Mouse (Mus musculus): Measurements from ENCODE around the gene Zfp770. TPM values are rescaled to one million over a fixed set of nuclear protein-coding genes. Genes with fewer than 3 reads are reported as not detected.
"Not testable (repeated sequence)": the region's sequence is repeated elsewhere in the genome, so short reads cannot be mapped to it uniquely, and the experiment has no call there.

Gene Zfp770
- polyA plus RNA-seq (2021): 7.9 TPM

GRCm38 (mm10) chr2:114200932-114201559 is at the start of gene Zfp770:
Gene Zfp770 (minus strand): TSS chr2:114201469.
- ChIA-PET CTCF (interaction anchor here (2.0 kb wide), 1 partner anchor 8 kb away, joined by 7 read pairs; no protein-coding TSS in a partner anchor), POLR2A (interaction anchor here (1.2 kb wide), 1 partner anchor 13 kb away, joined by 5 read pairs; no protein-coding TSS in a partner anchor)
- H3K27me3 ChIP-seq: peaks cover 7% of the 10 kb centered on the region
- DNase-seq (ENCODE audit: low read depth, low spot score) (peak; percentile 30), ATAC-seq (peak; percentile 82)
- TF ChIP-seq CTCF (IDR thresholded peaks at IDR 0.05): no peak
- in situ Hi-C loops (cut with MboI; ENCODE audit: low pct_unique_long_range_greater_than_20kb): no loop called here

DNA sequence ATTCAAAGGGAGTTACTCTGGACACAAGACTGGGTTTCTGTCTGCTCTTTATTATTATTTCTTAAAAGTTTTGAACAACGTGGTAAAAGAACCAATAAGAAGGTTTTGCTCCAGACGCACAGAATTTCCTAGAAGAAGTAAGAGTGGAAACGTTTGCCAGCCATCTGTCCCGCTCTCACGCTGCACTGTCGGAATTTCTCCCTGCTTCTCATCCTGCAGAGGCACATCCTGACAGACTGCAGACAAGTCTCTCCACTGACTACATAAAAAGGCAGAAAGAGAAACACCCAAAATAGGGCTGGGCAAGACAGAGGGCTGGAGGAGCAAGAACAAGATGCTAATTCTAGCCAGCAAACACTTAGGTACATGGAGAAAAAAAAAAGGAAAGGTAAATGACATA is 48.2 kb upstream of the Zfp770 start:
- DNase-seq (ENCODE audit: low read depth, low spot score) (no peak), ATAC-seq (no peak)
- in situ Hi-C loops (cut with MboI; ENCODE audit: low pct_unique_long_range_greater_than_20kb): no loop called here
- no peak for TF ChIP-seq CTCF (IDR thresholded peaks at IDR 0.05)
- H3K27me3 ChIP-seq: peaks cover 41% of the 10 kb centered on the region
- ChIA-PET CTCF (interaction anchor here (1.1 kb wide), 1 partner anchor 23 kb away, joined by 3 read pairs; no protein-coding TSS in a partner anchor), POLR2A (no interaction called here)

DNA sequence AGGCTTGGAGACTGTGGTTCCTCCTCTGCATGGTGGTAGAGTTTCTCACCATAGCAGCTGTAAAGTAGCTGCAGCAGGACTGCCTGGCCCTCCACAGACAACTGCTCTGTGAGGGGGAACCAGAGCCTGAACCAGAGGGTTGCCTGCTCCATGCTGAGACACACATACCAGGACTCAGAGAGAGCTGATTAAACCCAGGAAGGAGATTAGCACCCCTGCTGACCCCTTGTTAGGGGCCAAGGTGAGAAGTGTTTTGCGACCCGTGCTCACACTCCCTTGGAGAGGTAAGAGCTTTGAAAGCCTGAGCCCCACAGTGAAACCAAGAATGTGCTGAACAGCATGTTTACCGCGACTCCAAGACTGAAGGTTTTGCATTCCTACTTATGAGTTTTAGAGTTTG is 36.4 kb upstream of the Zfp770 start:
- in situ Hi-C loops (cut with MboI; ENCODE audit: low pct_unique_long_range_greater_than_20kb): no loop called here
- CTCF ChIA-PET: no interaction called here
- ATAC-seq (no peak), DNase-seq (ENCODE audit: low read depth, low spot score) (no peak)
- TF ChIP-seq CTCF (IDR thresholded peaks at IDR 0.05): no peak
- POLR2A ChIA-PET: no interaction called here
- H3K27me3 ChIP-seq: peaks cover 40% of the 10 kb centered on the region

- H3K27me3 ChIP-seq: peaks cover 44% of the 10 kb centered on the region
- ATAC-seq (no peak), DNase-seq (ENCODE audit: low read depth, low spot score) (no peak)
- in situ Hi-C loops (cut with MboI; ENCODE audit: low pct_unique_long_range_greater_than_20kb): no loop called here
- POLR2A ChIA-PET: no interaction called here
- CTCF ChIA-PET: no interaction called here
- TF ChIP-seq CTCF (IDR thresholded peaks at IDR 0.05): no peak
Measured at GRCm38 (mm10) chr2:114236566-114236965, 35.3 kb upstream of the Zfp770 start.

GRCm38 (mm10) chr2:114235584-114235983 is 34.3 kb upstream of the Zfp770 start:
- no peak for TF ChIP-seq CTCF (IDR thresholded peaks at IDR 0.05)

DNA sequence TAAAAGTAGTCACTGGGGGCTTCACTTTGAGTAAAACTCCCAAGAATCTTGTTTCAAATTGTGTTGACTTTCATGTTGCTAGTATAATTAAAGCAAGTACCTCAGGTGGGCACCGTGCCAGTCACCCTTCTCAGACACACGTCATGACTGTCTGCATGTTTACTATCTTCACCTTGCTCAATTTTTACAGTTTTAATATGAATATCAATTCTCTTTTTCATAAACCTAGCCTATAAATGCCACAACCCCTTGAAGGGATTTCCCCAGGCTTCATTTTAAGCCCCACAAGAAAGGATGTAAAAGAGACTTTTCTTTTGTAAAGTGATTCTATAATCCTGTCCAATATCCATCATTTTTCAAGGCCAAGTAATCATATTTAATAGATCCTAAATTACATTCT is 30.0 kb upstream of the Zfp770 start:
- peaks cover 29% of the 10 kb centered on the region for H3K27me3 ChIP-seq
- ATAC-seq (no peak), DNase-seq (ENCODE audit: low read depth, low spot score) (no peak)
- TF ChIP-seq CTCF (IDR thresholded peaks at IDR 0.05): no peak
- in situ Hi-C loops (cut with MboI; ENCODE audit: low pct_unique_long_range_greater_than_20kb): no loop called here
- ChIA-PET POLR2A (no interaction called here), CTCF (no interaction called here)

More at GRCm38 (mm10) chr2:114235584-114235983, 34.3 kb upstream of the Zfp770 start:
- peaks cover 51% of the 10 kb centered on the region for H3K27me3 ChIP-seq
- ChIA-PET CTCF (no interaction called here), POLR2A (no interaction called here)
- in situ Hi-C loops (cut with MboI; ENCODE audit: low pct_unique_long_range_greater_than_20kb): no loop called here
- DNase-seq (ENCODE audit: low read depth, low spot score) (no peak), ATAC-seq (no peak)

- no peak for DNase-seq (ENCODE audit: low read depth, low spot score)
- H3K27me3 ChIP-seq: peaks cover 28% of the 10 kb centered on the region
- ATAC-seq: no peak
- ChIA-PET CTCF (no interaction called here), POLR2A (no interaction called here)
- no peak for TF ChIP-seq CTCF (IDR thresholded peaks at IDR 0.05)
- in situ Hi-C loops (cut with MboI; ENCODE audit: low pct_unique_long_range_greater_than_20kb): no loop called here
Measured at GRCm38 (mm10) chr2:114228672-114229071, 27.4 kb upstream of the Zfp770 start.

DNA sequence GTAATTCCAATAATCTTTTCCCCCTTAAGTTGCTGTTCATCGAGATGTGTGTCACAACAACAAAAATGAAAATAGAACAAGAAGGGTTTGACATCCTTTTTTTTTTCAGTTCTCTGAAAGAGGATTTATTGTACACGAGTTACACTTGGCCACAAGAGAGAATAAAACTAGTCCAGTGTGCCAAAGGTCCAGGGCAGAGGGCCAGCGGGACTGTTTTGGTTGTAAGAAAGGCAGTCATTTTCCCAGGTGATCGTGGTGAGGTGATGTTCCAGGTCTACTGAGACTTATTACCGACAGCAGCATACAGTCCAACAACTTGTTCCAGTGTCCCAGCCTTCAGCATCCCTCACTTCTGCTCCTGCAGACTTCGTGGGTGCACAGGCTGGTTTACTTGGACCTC is 3.8 kb upstream of the Zfp770 start:
- ChIA-PET POLR2A (no interaction called here), CTCF (no interaction called here)
- ATAC-seq (no peak), DNase-seq (ENCODE audit: low read depth, low spot score) (no peak)
- H3K27me3 ChIP-seq: peaks cover 16% of the 10 kb centered on the region
- in situ Hi-C loops (cut with MboI; ENCODE audit: low pct_unique_long_range_greater_than_20kb): no loop called here
- TF ChIP-seq CTCF (IDR thresholded peaks at IDR 0.05): no peak

DNA sequence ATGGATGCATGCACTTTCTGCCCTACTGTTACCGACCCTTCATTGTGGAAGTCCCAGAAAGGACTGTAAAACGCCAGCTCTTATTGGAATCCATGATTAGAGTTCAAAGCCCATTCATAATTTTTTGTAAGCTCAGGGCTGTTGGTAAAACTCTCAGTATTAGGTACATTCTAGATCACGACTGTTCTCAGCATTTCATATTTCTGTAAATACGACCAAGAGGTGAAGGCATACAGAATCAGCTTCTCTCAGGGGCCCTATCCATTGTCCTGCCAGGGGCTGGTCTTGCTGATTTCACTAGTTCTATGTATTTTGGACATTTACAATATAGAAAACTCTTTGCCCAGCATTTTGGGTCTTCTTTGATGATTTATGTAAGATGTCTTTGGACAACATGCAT is 305 bp upstream of the Zfp770 start:
- POLR2A ChIA-PET: interaction anchor here (1.2 kb wide), 1 partner anchor 13 kb away, joined by 5 read pairs; no protein-coding TSS in a partner anchor
- H3K27me3 ChIP-seq: peaks cover 11% of the 10 kb centered on the region
- CTCF ChIA-PET: interaction anchor here (2.0 kb wide), 1 partner anchor 9 kb away, joined by 7 read pairs; no protein-coding TSS in a partner anchor
- no peak for TF ChIP-seq CTCF (IDR thresholded peaks at IDR 0.05)
- in situ Hi-C loops (cut with MboI; ENCODE audit: low pct_unique_long_range_greater_than_20kb): no loop called here
- ATAC-seq (peak; percentile 10), DNase-seq (ENCODE audit: low read depth, low spot score) (no peak)

DNA sequence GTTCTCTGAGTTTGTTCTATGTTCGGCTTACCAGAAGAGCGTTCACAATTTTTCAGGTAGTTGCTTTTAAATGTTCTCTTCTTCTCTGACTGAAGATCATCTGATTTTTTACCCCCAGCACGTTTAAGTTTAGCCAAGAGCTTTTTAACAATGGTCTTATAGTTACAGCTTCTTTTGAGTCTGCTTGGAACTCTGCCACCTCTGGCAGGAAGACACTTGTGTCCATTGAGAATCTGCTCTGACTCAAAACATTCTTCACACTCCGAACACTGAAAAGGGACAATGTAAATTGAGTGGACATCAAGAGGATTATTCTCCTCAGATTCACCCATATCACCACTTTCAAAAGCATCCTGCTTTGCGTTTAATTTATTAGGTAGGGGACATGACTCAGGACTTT is 4.8 kb downstream of the Zfp770 start:
- ATAC-seq: no peak
- H3K27me3 ChIP-seq: no peaks in the 10 kb centered on the region
- in situ Hi-C loops (cut with MboI; ENCODE audit: low pct_unique_long_range_greater_than_20kb): no loop called here
- POLR2A ChIA-PET: no interaction called here
- CTCF ChIA-PET: interaction anchor here (1.1 kb wide), 1 partner anchor 21 kb away, joined by 3 read pairs; no protein-coding TSS in a partner anchor
- DNase-seq (ENCODE audit: low read depth, low spot score): no peak
- no peak for TF ChIP-seq CTCF (IDR thresholded peaks at IDR 0.05)

DNA sequence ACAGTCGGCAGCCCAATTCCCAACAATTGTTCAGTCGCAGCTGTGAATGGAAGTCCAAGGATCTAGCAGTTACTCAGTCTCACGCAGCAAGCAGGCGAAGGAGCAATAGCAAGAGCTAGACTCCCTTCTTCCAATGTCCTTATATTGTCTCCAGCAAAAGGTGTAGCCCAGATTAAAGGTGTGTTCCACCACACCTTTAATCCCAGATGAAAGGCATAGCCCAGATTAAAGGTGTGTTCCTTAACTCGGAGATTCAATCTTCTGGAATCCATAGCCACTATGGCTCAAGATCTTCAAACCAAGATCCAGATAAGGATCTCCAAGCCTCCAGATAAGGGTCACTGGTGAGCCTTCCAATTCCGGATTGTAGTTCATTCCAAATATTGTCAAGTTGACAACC is 14.3 kb downstream of the Zfp770 start, which contains the start of gene Aqr:
Gene Aqr (minus strand): TSS at position 101 of the 400 bp plus-strand sequence.
- ATAC-seq; H3K27me3 ChIP-seq; CTCF ChIA-PET; DNase-seq (ENCODE audit: low read depth, low spot score); in situ Hi-C loops (cut with MboI; ENCODE audit: low pct_unique_long_range_greater_than_20kb); POLR2A ChIA-PET: not testable (repeated sequence)

All from Patski (cell line).